Mouse (Mus musculus): Measurements from ENCODE around the gene Casd1. TPM values are rescaled to one million over a fixed set of nuclear protein-coding genes. Genes with fewer than 3 reads are reported as not detected.
"Not testable (repeated sequence)": the region's sequence is repeated elsewhere in the genome, so short reads cannot be mapped to it uniquely, and the experiment has no call there.

The Casd1 gene
- polyA plus RNA-seq, 1 experiment from 2014 or later: 27.8 TPM

DNA sequence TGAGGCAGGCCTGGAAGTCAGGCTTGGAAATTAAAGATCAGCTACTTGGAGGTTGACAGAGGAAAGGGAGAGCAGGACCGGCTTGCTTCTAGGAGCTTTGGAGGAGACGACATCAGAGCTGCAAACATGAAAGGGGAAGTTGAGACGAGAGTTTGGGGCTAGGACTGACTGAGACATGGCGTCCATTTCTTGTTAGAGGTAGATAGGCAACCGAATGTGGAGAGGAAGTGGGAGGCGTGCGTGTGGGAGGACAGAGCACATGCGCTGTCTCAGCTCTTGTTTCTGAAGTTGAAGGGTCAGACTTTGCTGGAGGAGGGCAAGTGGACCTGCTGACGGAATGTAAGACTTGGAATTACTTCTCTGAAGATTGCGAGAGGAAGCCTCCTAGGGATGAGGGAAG is 17.3 kb downstream of the Casd1 start:
- no peak for ATAC-seq (ENCODE audit: insufficient number of reproducible peaks, low FRiP score, low TSS enrichment, low read depth)
- no peak overlapping the region for H3K9ac ChIP-seq
- no peaks in the 10 kb centered on the region for H3K9me3 ChIP-seq
- no peaks in the 10 kb centered on the region for H3K4me1 ChIP-seq
- 86% methylated on average over 10 of the region's 10 CpGs for WGBS
- no peak overlapping the region for H3K4me2 ChIP-seq
- no peaks in the 10 kb centered on the region for H3K27me3 ChIP-seq
- H3K27ac ChIP-seq: no peak overlapping the region
- H3K36me3 ChIP-seq: peaks cover 27% of the 10 kb centered on the region
- H3K4me3 ChIP-seq: no peak overlapping the region

DNA sequence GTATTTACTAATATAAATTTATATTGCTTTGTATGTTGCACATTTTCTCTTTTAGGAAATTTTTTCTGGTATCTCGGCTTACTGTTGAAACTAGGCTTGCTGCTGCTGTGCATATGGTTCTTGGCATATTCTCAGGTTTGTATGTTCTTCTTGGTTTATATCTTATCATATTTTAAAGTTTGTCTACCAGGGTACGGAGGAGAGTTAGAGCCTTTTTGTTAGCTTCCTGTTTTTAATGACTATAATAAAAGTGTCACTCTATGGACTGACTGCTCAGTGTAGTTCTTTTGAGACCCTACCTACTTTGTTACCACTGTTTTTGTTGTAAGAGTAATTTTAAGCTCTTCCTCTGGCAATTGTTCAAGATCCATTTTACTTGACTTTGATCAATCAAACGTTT is 30.8 kb downstream of the Casd1 start:
- no peak overlapping the region for H3K4me2 ChIP-seq
- H3K36me3 ChIP-seq: 0 out of 2 replicates have a peak, but pooled peaks cover 6% of the 10 kb centered on the region
- H3K27ac ChIP-seq: no peak overlapping the region
- no peak overlapping the region for H3K4me3 ChIP-seq
- no peaks in the 10 kb centered on the region for H3K9me3 ChIP-seq
- H3K4me1 ChIP-seq: no peaks in the 10 kb centered on the region
- 39% methylated on average over 3 of the region's 3 CpGs for whole genome bisulfite sequencing
- no peak overlapping the region for H3K9ac ChIP-seq
- no peak for ATAC-seq (ENCODE audit: insufficient number of reproducible peaks, low FRiP score, low TSS enrichment, low read depth)
- H3K27me3 ChIP-seq: no peaks in the 10 kb centered on the region

DNA sequence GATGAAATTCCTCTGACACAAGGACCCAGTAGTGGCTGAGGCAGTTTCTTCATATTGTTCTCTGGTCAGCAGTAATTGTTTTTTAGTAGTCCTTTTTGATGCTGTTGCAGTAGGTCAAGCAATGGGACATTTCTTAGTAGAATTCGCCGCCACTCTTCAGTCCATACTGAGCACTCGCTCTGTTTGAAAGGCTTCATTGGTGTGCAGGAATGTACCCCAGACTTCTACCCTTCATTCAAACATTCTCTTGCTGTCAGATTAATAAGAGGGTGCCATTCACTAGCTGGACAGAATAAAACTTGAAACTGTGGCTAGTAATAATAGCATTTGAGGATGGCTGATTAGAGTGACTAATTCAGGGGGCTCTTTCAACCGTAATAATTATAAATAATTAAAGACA is 32.5 kb downstream of the Casd1 start:
- Histone ChIP-seq H3K4me3 (no peak overlapping the region), H3K27me3 (no peaks in the 10 kb centered on the region), H3K4me1 (no peaks in the 10 kb centered on the region), H3K27ac (no peak overlapping the region), H3K9me3 (no peaks in the 10 kb centered on the region), H3K36me3 (peaks cover 15% of the 10 kb centered on the region; the same call in 1 of the 2 replicates), H3K9ac (no peak overlapping the region), H3K4me2 (no peak overlapping the region)
- no peak for ATAC-seq (ENCODE audit: insufficient number of reproducible peaks, low FRiP score, low TSS enrichment, low read depth)
- 87% methylated on average over 4 of the region's 4 CpGs for WGBS

DNA sequence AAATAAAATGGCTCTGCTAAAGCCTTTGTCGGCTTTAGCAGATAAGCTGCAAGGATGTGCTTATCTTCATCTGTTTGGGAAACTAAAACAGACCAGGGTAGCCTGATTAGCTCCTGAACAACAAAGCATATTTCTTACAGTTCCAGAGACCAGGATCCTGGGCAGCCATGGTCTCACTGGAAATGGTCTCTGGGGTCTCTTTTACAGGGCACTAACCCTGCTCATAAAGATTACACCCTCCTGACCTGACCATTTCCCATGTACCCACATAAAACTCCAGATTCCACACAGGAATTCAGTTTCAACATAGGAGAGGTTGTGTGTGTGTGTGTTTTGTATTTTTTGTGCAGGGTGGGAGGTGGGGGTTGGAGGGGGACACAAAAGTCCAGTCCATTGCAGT is 34.2 kb downstream of the Casd1 start:
- 18% methylated on average over 1 of the region's 1 CpGs for WGBS
- Histone ChIP-seq H3K9ac (no peak overlapping the region), H3K27ac (no peak overlapping the region), H3K4me3 (no peak overlapping the region), H3K4me2 (no peak overlapping the region), H3K36me3 (peaks cover 19% of the 10 kb centered on the region; the same call in 1 of the 2 replicates), H3K9me3 (no peaks in the 10 kb centered on the region), H3K27me3 (no peaks in the 10 kb centered on the region), H3K4me1 (no peaks in the 10 kb centered on the region)
- no peak for ATAC-seq (ENCODE audit: insufficient number of reproducible peaks, low FRiP score, low TSS enrichment, low read depth)

GRCm38 (mm10) chr6:4642068-4642467 is 41.4 kb downstream of the Casd1 start:
- H3K4me3 ChIP-seq: no peak overlapping the region
- ATAC-seq (ENCODE audit: insufficient number of reproducible peaks, low FRiP score, low TSS enrichment, low read depth): no peak
- no peak overlapping the region for H3K27ac ChIP-seq
- no peak overlapping the region for H3K9ac ChIP-seq
- 81% methylated on average over 7 of the region's 7 CpGs for WGBS
- no peaks in the 10 kb centered on the region for H3K4me1 ChIP-seq
- H3K27me3 ChIP-seq: no peaks in the 10 kb centered on the region
- no peak overlapping the region for H3K4me2 ChIP-seq
- peaks cover 27% of the 10 kb centered on the region for H3K36me3 ChIP-seq
- no peaks in the 10 kb centered on the region for H3K9me3 ChIP-seq

DNA sequence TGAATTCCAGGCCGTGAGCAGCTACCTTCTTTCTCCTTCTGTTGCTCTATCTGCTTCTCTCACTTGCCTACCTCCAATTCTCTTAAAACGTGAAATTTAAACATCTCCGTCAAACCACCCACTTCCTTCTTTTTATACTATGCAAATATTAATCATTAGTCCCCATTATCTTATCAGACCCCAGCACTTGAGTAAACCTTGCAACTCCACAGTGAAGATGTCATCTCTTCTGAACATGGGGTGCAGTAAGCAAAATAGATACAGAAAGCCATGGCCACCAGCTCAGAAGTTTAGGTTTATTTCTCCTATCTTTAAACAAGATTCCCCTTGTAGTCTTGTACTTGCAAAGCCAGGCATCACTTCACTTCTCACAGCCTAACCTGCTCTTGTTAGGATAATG is 46.7 kb downstream of the Casd1 start:
- Histone ChIP-seq H3K9ac (no peak overlapping the region), H3K4me1 (no peaks in the 10 kb centered on the region), H3K4me3 (no peak overlapping the region), H3K27me3 (no peaks in the 10 kb centered on the region), H3K36me3 (peaks cover 2% of the 10 kb centered on the region), H3K9me3 (no peaks in the 10 kb centered on the region), H3K4me2 (no peak overlapping the region), H3K27ac (no peak overlapping the region)
- no peak for ATAC-seq (ENCODE audit: insufficient number of reproducible peaks, low FRiP score, low TSS enrichment, low read depth)
- WGBS: 82% methylated on average over 3 of the region's 3 CpGs

DNA sequence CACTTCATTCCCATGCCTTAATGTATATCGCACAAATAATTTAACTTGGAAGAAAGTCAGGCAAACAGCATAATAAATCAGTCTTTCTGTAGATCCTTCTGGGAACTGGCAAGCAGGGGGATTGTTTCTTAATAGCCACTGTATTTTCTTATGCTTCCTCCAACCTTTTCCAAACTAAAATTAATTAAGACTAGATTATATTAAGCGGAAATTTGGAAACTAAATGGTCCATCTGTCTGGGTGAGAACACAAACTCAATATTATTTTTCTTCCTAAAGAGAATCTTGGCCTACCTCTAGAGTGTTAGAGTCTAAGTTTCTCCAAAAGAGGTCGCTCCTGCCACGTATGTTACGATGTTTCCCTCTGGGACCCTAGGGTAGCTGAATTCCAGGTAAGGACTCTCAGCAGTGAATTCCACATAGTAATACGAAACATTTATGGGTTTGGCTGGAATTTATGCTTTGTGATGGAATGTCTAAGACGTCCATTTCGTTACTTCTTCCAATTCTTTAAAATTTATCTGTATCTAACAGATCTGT is 52.0 kb downstream of the Casd1 start:
- no peaks in the 10 kb centered on the region for H3K27me3 ChIP-seq
- 45% methylated on average over 8 of the region's 8 CpGs for WGBS
- H3K4me3 ChIP-seq: no peak overlapping the region
- H3K27ac ChIP-seq: no peak overlapping the region; the same call in 1 of the 2 replicates
- no peaks in the 10 kb centered on the region for H3K36me3 ChIP-seq
- H3K4me1 ChIP-seq: no peaks in the 10 kb centered on the region
- no peaks in the 10 kb centered on the region; the same call in 1 of the 2 replicates for H3K9me3 ChIP-seq
- H3K4me2 ChIP-seq: no peak overlapping the region
- H3K9ac ChIP-seq: no peak overlapping the region
- ATAC-seq (ENCODE audit: insufficient number of reproducible peaks, low FRiP score, low TSS enrichment, low read depth): no peak

DNA sequence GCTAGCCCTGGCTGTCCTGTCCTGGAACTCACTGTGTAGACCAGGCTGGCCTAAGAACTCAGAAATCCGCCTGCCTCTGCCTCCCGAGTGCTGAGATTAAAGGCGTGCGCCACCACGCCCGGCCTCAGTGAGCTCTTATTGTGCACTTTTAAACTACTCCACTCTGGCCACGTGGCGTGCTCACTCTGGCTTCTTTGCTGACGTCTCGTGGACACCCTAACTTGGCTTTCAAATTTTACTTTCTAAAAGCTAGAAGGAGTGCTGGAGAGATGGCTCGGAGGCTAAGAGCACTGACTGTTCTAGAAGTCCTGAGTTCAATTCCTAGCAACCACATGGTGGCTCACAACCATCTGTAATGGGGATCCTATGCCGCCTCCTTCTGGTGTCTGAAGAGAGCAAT is 53.1 kb downstream of the Casd1 start:
- not testable (repeated sequence) for H3K9me3 ChIP-seq; H3K9ac ChIP-seq; H3K36me3 ChIP-seq; H3K27me3 ChIP-seq; H3K27ac ChIP-seq; H3K4me3 ChIP-seq; ATAC-seq (ENCODE audit: insufficient number of reproducible peaks, low FRiP score, low TSS enrichment, low read depth); H3K4me1 ChIP-seq; H3K4me2 ChIP-seq
- WGBS: 96% methylated on average over 12 of the region's 12 CpGs

DNA sequence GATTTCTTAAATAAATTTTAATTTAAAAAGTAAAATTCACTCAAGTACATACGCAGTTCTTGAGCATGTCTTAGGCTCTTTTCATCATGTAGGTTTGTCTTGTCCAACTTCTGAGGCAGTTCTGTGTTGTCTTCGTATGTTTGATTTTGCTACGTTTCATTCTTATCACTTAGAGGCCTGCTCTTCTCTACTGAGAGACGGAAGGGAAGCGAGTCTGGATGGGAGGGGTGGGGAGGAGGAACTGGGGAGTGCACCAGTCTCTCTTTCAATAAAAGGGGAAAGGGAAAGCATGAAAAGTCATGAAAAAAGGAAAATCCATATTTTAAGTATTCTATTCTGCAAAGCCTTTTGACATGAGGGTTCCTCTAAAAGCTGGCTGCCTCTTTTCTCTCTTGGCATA is 54.8 kb downstream of the Casd1 start:
- H3K27me3 ChIP-seq: no peaks in the 10 kb centered on the region
- no peak overlapping the region for H3K4me3 ChIP-seq
- H3K4me1 ChIP-seq: no peaks in the 10 kb centered on the region
- H3K4me2 ChIP-seq: no peak overlapping the region
- H3K36me3 ChIP-seq: no peaks in the 10 kb centered on the region
- ATAC-seq (ENCODE audit: insufficient number of reproducible peaks, low FRiP score, low TSS enrichment, low read depth): no peak
- no peak overlapping the region for H3K27ac ChIP-seq
- 65% methylated on average over 5 of the region's 5 CpGs for WGBS
- H3K9ac ChIP-seq: no peak overlapping the region
- no peaks in the 10 kb centered on the region; the same call in 1 of the 2 replicates for H3K9me3 ChIP-seq

GRCm38 (mm10) chr6:4655924-4656323 is 55.3 kb downstream of the Casd1 start:
- Histone ChIP-seq H3K27me3 (no peaks in the 10 kb centered on the region), H3K9me3 (no peaks in the 10 kb centered on the region; the same call in 1 of the 2 replicates), H3K4me2 (no peak overlapping the region), H3K4me1 (no peaks in the 10 kb centered on the region), H3K36me3 (no peaks in the 10 kb centered on the region), H3K9ac (no peak overlapping the region), H3K27ac (no peak overlapping the region), H3K4me3 (no peak overlapping the region)
- 78% methylated on average over 4 of the region's 4 CpGs for WGBS
- no peak for ATAC-seq (ENCODE audit: insufficient number of reproducible peaks, low FRiP score, low TSS enrichment, low read depth)

- H3K4me1 ChIP-seq: no peaks in the 10 kb centered on the region
- H3K27me3 ChIP-seq: no peaks in the 10 kb centered on the region
- no peak overlapping the region for H3K9ac ChIP-seq
- H3K4me2 ChIP-seq: no peak overlapping the region
- H3K4me3 ChIP-seq: no peak overlapping the region
- 86% methylated on average over 13 of the region's 13 CpGs for WGBS
- H3K36me3 ChIP-seq: no peaks in the 10 kb centered on the region
- no peak for ATAC-seq (ENCODE audit: insufficient number of reproducible peaks, low FRiP score, low TSS enrichment, low read depth)
- H3K9me3 ChIP-seq: no peaks in the 10 kb centered on the region
- no peak overlapping the region for H3K27ac ChIP-seq
Measured at GRCm38 (mm10) chr6:4658861-4659260, 58.2 kb downstream of the Casd1 start.

GRCm38 (mm10) chr6:4663516-4663915 is 62.9 kb downstream of the Casd1 start:
- Histone ChIP-seq H3K4me3 (no peak overlapping the region), H3K9me3 (no peaks in the 10 kb centered on the region), H3K27ac (no peak overlapping the region), H3K36me3 (no peaks in the 10 kb centered on the region), H3K27me3 (no peaks in the 10 kb centered on the region), H3K4me1 (no peaks in the 10 kb centered on the region), H3K4me2 (no peak overlapping the region), H3K9ac (no peak overlapping the region)
- 68% methylated on average over 2 of the region's 2 CpGs for WGBS
- no peak for ATAC-seq (ENCODE audit: insufficient number of reproducible peaks, low FRiP score, low TSS enrichment, low read depth)

DNA sequence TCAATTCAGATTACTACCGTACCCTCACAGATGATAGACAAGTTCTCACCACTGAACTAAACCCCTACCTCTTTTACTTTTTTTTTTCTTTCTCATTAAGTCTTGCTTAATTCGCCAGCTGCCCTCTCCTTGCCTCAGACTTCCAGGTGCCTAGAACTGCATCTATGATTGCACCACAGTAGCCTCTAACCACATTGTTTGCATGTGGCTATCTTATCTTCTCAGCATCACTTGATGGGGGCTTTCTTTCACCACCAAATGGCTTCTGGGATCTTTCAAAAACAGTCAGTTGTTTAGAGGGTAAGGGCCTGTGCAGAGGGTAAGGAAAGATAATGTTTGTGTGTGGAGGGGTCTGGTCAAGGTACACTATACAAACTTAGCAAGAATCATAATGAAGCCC is 63.7 kb downstream of the Casd1 start:
- Histone ChIP-seq H3K4me3 (no peak overlapping the region), H3K9me3 (no peaks in the 10 kb centered on the region), H3K4me2 (no peak overlapping the region), H3K27me3 (no peaks in the 10 kb centered on the region), H3K9ac (no peak overlapping the region), H3K4me1 (no peaks in the 10 kb centered on the region), H3K36me3 (no peaks in the 10 kb centered on the region), H3K27ac (no peak overlapping the region)
- 51% methylated on average over 2 of the region's 2 CpGs for WGBS
- ATAC-seq (ENCODE audit: insufficient number of reproducible peaks, low FRiP score, low TSS enrichment, low read depth): no peak
